ENCODE assay signal across 8 mouse cellular contexts in the genomic region with DNA sequence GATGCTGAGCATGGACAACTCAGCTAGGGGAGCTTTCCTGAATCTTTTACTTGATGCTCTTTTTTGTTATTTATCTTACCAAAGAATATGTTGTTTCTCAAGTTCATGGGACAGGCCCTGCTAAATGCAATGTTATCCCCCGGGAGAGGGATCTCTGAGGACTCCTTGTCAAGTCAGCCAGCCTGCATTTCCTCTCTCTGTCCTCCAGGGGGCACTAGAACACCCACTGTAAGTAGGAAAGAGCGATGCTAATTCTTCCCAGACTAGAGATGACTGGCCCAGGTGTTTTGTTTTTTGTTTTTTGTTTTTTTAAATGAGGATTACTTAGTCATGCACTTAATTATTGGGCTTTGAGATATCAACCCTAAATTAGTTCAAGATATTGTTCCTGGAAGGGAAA.
A peak's percentile ranks its signal among the peaks of the same experiment; 100 is the strongest.
DNase-seq lines count a peak whose midpoint lies in the region; ATAC-seq and TF ChIP-seq lines count a peak whose summit lies in the region.

No protein-coding gene starts in this region.

- H3K4me2 ChIP-seq in forebrain, embryonic 12.5 days = no peak overlapping the region
- no peak overlapping the region for H3K4me2 ChIP-seq in forebrain, embryonic 15.5 days (replicated peaks)
- no peak overlapping the region for H3K4me2 ChIP-seq in forebrain, postnatal 0 days (ENCODE audit: low read depth)
- no peak overlapping the region for H3K4me2 ChIP-seq in midbrain, postnatal 0 days (ENCODE audit: low read depth, low read length, poor library complexity, severe bottlenecking)

- 0 out of 2 replicates have a peak, but pooled peaks have one; percentile 53 for ATAC-seq in forebrain, embryonic 12.5 days (ENCODE audit: low FRiP score)
- no peak for ATAC-seq in forebrain, embryonic 15.5 days (replicated peaks)
- ATAC-seq in forebrain, postnatal 0 days = no peak
- no peak for ATAC-seq in midbrain, postnatal 0 days (ENCODE audit: low FRiP score)
- ATAC-seq in megakaryocyte-erythroid progenitor cell, adult 5-6 weeks (replicated peaks; ENCODE audit: low FRiP score, low TSS enrichment, poor library complexity, severe bottlenecking) = no peak

- H3K9ac ChIP-seq in forebrain, embryonic 12.5 days = no peak overlapping the region
- no peak overlapping the region for H3K9ac ChIP-seq in forebrain, embryonic 15.5 days (replicated peaks)
- H3K9ac ChIP-seq in forebrain, postnatal 0 days = no peak overlapping the region
- H3K9ac ChIP-seq in midbrain, postnatal 0 days (replicated peaks; ENCODE audit: low read length, poor library complexity, severe bottlenecking) = no peak overlapping the region

- TF ChIP-seq POLR2A in bone marrow, adult 2 months (IDR thresholded peaks at IDR 0.05; ENCODE audit: borderline replicate concordance, control insufficient read depth, low read depth, low read length) = no peak

- DNase-seq in A20 (ENCODE audit: low read depth, low spot score) = peak; percentile 5
- peak; percentile 82 for DNase-seq in forebrain, postnatal 0 days
- peak; percentile 76 for DNase-seq in layer of hippocampus, adult 11-12 months (ENCODE audit: low spot score)
- DNase-seq in midbrain, postnatal 0 days (ENCODE audit: low spot score) = peak; percentile 75

- peak; percentile 59 for TF ChIP-seq CTCF in bone marrow, adult 2 months (IDR thresholded peaks at IDR 0.05; ENCODE audit: control insufficient read depth, insufficient read depth, low read length)
- peak; percentile 82 for TF ChIP-seq CTCF in forebrain, postnatal 0 days (IDR thresholded peaks at IDR 0.05; ENCODE audit: low read depth)
- peak; percentile 83 for TF ChIP-seq CTCF in midbrain, postnatal 0 days (IDR thresholded peaks at IDR 0.05)

- H3K4me1 ChIP-seq in forebrain, embryonic 12.5 days = peaks cover 9% of the 10 kb centered on the region; the same call in 1 of the 2 replicates
- no peaks in the 10 kb centered on the region for H3K4me1 ChIP-seq in forebrain, embryonic 15.5 days
- H3K4me1 ChIP-seq in bone marrow, adult 2 months (ENCODE audit: control insufficient read depth, insufficient read depth, low read length) = no peaks in the 10 kb centered on the region
- no peaks in the 10 kb centered on the region for H3K4me1 ChIP-seq in forebrain, postnatal 0 days (ENCODE audit: insufficient read depth)
- H3K4me1 ChIP-seq in midbrain, postnatal 0 days (ENCODE audit: insufficient read depth, low read length) = no peaks in the 10 kb centered on the region

- H3K9me3 ChIP-seq in forebrain, embryonic 12.5 days = no peaks in the 10 kb centered on the region
- no peaks in the 10 kb centered on the region for H3K9me3 ChIP-seq in forebrain, embryonic 15.5 days
- H3K9me3 ChIP-seq in forebrain, postnatal 0 days (ENCODE audit: low read length) = no peaks in the 10 kb centered on the region
- no peaks in the 10 kb centered on the region for H3K9me3 ChIP-seq in midbrain, postnatal 0 days (ENCODE audit: low read length)

- H3K4me3 ChIP-seq in forebrain, embryonic 12.5 days (replicated peaks) = no peak overlapping the region
- no peak overlapping the region for H3K4me3 ChIP-seq in forebrain, embryonic 15.5 days
- H3K4me3 ChIP-seq in bone marrow, adult 2 months (replicated peaks; ENCODE audit: control insufficient read depth, low read depth, low read length) = no peak overlapping the region
- no peak overlapping the region for H3K4me3 ChIP-seq in forebrain, postnatal 0 days (ENCODE audit: low read depth, low read length)
- H3K4me3 ChIP-seq in midbrain, postnatal 0 days (ENCODE audit: low read depth, low read length) = no peak overlapping the region

- no peak overlapping the region for H3K27ac ChIP-seq in forebrain, embryonic 12.5 days
- H3K27ac ChIP-seq in forebrain, embryonic 15.5 days (replicated peaks) = no peak overlapping the region
- no peak overlapping the region for H3K27ac ChIP-seq in bone marrow, adult 2 months (ENCODE audit: control insufficient read depth, insufficient read depth, low read depth, low read length, poor library complexity)
- H3K27ac ChIP-seq in forebrain, postnatal 0 days (ENCODE audit: low read depth, low read length) = no peak overlapping the region
- H3K27ac ChIP-seq in midbrain, postnatal 0 days (ENCODE audit: low read depth, low read length) = no peak overlapping the region

- 0 out of 2 replicates have a peak, but pooled peaks cover 4% of the 10 kb centered on the region for H3K27me3 ChIP-seq in forebrain, embryonic 12.5 days
- peaks cover 8% of the 10 kb centered on the region; the same call in 1 of the 2 replicates for H3K27me3 ChIP-seq in forebrain, embryonic 15.5 days
- H3K27me3 ChIP-seq in forebrain, postnatal 0 days (ENCODE audit: insufficient read depth, low read length) = peaks cover 16% of the 10 kb centered on the region; the same call in 1 of the 2 replicates
- H3K27me3 ChIP-seq in midbrain, postnatal 0 days (ENCODE audit: insufficient read depth, low read length) = no peaks in the 10 kb centered on the region

- 30% methylated on average over 2 of the region's 2 CpGs for whole genome bisulfite sequencing in forebrain, embryonic 12.5 days
- 23% methylated on average over 2 of the region's 2 CpGs for WGBS in forebrain, embryonic 15.5 days
- 18% methylated on average over 2 of the region's 2 CpGs for WGBS in bone marrow, adult 2 months
- WGBS in forebrain, postnatal 0 days = 15% methylated on average over 2 of the region's 2 CpGs
- 27% methylated on average over 2 of the region's 2 CpGs for WGBS in midbrain, postnatal 0 days

- no peaks in the 10 kb centered on the region for H3K36me3 ChIP-seq in forebrain, embryonic 12.5 days (replicated peaks)
- H3K36me3 ChIP-seq in forebrain, embryonic 15.5 days = no peaks in the 10 kb centered on the region
- no peaks in the 10 kb centered on the region for H3K36me3 ChIP-seq in forebrain, postnatal 0 days (ENCODE audit: insufficient read depth)
- no peaks in the 10 kb centered on the region for H3K36me3 ChIP-seq in midbrain, postnatal 0 days (ENCODE audit: insufficient read depth, low read length)

Comparison
In these comparisons a context has a peak if more than half of its experiments do, and no peak if none do; other contexts are left out.
1. DNase-seq: peak in every context shown above with its lines; median percentile 82 in forebrain, postnatal 0 days; 76 in layer of hippocampus, adult 11-12 months; 75 in midbrain, postnatal 0 days; 5 in A20.